Mouse (Mus musculus) G1E (cell line): ENCODE results near the gene Map2k3. TPM values are rescaled to one million over a fixed set of nuclear protein-coding genes. Genes with fewer than 3 reads are reported as not detected.

Experiments
- ATAC-seq: 2 replicates; pipeline ENCODE4 v1.8.0; 2016; ENCODE audit warnings: mild to moderate bottlenecking; ENCODE audit not compliant: insufficient number of reproducible peaks, poor library complexity, low FRiP score, severe bottlenecking; ENCODE audit errors: extremely low read depth
- DNase-seq: peaks from one replicate; pipeline ENCODE4 v3.0.0; 2012; ENCODE audit warnings: low spot score
- H3K27me3 ChIP-seq: 2 replicates; pipeline ENCODE4 v1.6.1; 2012; ENCODE audit warnings: mild to moderate bottlenecking, low read length, inconsistent platforms; ENCODE audit not compliant: insufficient read depth
- H3K36me3 ChIP-seq: replicated peaks from 2 replicates; pipeline ENCODE3; 2012; ENCODE audit warnings: mild to moderate bottlenecking, inconsistent platforms
- H3K4me1 ChIP-seq: 2 replicates; pipeline ENCODE4 v1.6.1; 2012; ENCODE audit warnings: low read depth, low read length, inconsistent platforms, mixed read lengths; ENCODE audit not compliant: insufficient read depth
- H3K4me3 ChIP-seq: 2 replicates; pipeline ENCODE4 v1.5.1; 2012; ENCODE audit warnings: low read depth, mild to moderate bottlenecking, inconsistent platforms, low read length, moderate library complexity, mixed read lengths
- H3K9me3 ChIP-seq: replicated peaks from 2 replicates; pipeline ENCODE4 v1.6.1; 2012; ENCODE audit warnings: inconsistent platforms
- CTCF ChIP-seq: IDR thresholded peaks from 2 replicates; pipeline ENCODE4 v1.5.1; 2012; ENCODE audit warnings: low read depth, low read length, inconsistent platforms, mixed read lengths
- GATA1 ChIP-seq: IDR thresholded peaks from 2 replicates; pipeline ENCODE4 v1.6.1; 2012; ENCODE audit warnings: borderline replicate concordance, low read length, inconsistent platforms, mixed read lengths
- GATA2 ChIP-seq: IDR thresholded peaks from 2 replicates; pipeline ENCODE4 v1.6.1; 2012; ENCODE audit warnings: low read depth, low read length, inconsistent platforms, borderline replicate concordance
- POLR2AphosphoS5 ChIP-seq: IDR thresholded peaks from 2 replicates; pipeline ENCODE4 v1.6.1; 2012; ENCODE audit warnings: low read depth, low read length, inconsistent platforms; ENCODE audit not compliant: insufficient replicate concordance
- TAL1 ChIP-seq: conservative IDR thresholded peaks from 2 replicates; pipeline ENCODE4 v1.6.1; 2012; ENCODE audit warnings: low read depth, low read length, inconsistent platforms, mixed read lengths
- polyA plus RNA-seq: library from polyadenylated mRNA; stranded (reverse); fragments of >175 nt; gene quantifications from 2 replicates; pipeline ENCODE4 v1.2.3, GENCODE M21; 2012
- total RNA-seq, 2 experiments: library from RNA; stranded (forward) in 1 of 2; stranded (reverse) in 1 of 2; fragments of 200-1000 nt in 1 of 2; fragments of >200 nt in 1 of 2; fragmentation: Nextera tagmentation in 1 of 2; gene quantifications; 2 replicates each; pipeline ENCODE4 v1.2.3; 2014 to 2017

Map2k3 gene
- total and polyA plus RNA-seq, 3 experiments = 30.6 to 189 (median 32.1) TPM

DNA sequence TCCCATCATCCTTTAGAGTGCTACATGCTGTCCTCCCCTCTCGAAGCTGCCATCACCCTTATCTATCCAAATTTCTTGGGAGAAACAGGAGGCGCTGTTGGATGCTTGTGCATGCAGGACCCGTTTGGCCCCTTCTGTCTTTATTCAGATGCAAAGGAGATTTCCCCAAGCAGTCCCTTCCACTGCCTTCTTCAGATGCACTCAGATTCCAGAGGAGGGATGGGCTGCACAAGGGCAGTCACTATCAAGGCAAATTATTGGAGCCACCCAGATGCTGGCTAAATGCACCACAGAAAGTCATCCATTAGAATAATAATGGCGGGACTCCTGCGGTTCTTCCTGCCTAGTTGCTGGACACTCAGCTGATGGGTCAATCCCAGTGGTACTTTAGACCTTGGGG lies 8.9 kb upstream of the Map2k3 start:
- no peak overlapping the region for H3K4me3 ChIP-seq
- TF ChIP-seq GATA2 (no peak), CTCF (no peak), POLR2AphosphoS5 (no peak), TAL1 (no peak), GATA1 (no peak)
- peaks cover 56% of the 10 kb centered on the region for H3K36me3 ChIP-seq
- H3K4me1 ChIP-seq = peaks cover 22% of the 10 kb centered on the region
- no peaks in the 10 kb centered on the region for H3K27me3 ChIP-seq
- no peaks in the 10 kb centered on the region for H3K9me3 ChIP-seq
- DNase-seq = no peak
- no peak for ATAC-seq

- Histone ChIP-seq H3K27me3 (no peaks in the 10 kb centered on the region), H3K4me3 (no peak overlapping the region), H3K4me1 (peaks cover 22% of the 10 kb centered on the region), H3K9me3 (no peaks in the 10 kb centered on the region), H3K36me3 (peaks cover 67% of the 10 kb centered on the region)
- TF ChIP-seq CTCF (no peak), GATA2 (no peak), GATA1 (no peak), TAL1 (no peak), POLR2AphosphoS5 (no peak)
- ATAC-seq (0 out of 2 replicates have a peak, but pooled peaks have one; percentile 15), DNase-seq (no peak)
Observed at GRCm38 (mm10) chr11:60924498-60924897, 7.3 kb upstream of the Map2k3 start.

DNA sequence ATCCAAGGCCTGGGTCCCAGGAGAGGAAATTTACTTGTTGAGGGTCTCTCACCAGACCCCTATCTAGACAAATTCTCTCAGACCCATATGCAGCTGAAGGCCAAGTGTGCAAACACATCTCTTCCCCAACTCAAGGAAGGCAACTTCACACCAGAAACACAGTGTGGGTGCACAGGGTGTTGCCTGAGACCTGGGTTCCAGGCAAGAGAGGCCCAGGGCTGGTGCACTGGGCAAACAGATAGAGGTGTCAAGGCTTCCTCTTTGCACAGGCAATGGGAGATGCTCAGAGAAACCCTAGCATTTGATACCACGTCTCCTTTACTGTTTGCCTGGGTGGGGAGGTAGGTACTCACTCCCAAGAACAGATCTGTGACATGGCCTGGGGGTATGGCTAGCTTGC lies 6.9 kb upstream of the Map2k3 start:
- Histone ChIP-seq H3K36me3 (peaks cover 67% of the 10 kb centered on the region), H3K4me1 (peaks cover 23% of the 10 kb centered on the region), H3K4me3 (no peak overlapping the region), H3K9me3 (no peaks in the 10 kb centered on the region), H3K27me3 (no peaks in the 10 kb centered on the region)
- no peak for TF ChIP-seq TAL1
- no peak for TF ChIP-seq GATA2
- no peak for TF ChIP-seq GATA1
- no peak for TF ChIP-seq POLR2AphosphoS5
- TF ChIP-seq CTCF = no peak
- ATAC-seq (no peak), DNase-seq (no peak)

DNA sequence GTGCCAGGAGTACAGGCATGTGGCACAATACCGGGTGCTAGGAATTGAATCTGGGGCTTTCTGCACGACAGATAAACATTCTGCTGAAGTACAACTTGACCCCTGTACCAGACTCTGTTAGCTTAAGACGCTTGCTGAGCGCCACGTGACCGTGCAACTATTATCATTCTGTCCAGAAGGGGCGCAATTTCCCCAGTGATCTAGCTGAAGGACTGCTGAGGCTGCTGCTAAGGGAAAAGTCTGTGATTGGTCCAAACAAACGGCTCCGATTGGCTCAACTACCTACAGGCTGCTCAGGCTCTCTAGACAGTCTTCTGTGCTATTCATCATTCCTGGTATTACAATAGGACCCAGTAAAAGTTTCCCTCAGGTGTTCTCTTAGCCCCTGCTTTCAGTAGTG lies 4.6 kb upstream of the Map2k3 start:
- Histone ChIP-seq H3K27me3 (no peaks in the 10 kb centered on the region), H3K4me1 (peaks cover 42% of the 10 kb centered on the region), H3K36me3 (peaks cover 56% of the 10 kb centered on the region), H3K9me3 (no peaks in the 10 kb centered on the region), H3K4me3 (no peak overlapping the region)
- ATAC-seq (peak; percentile 31; the same call in 1 of the 2 replicates), DNase-seq (peak; percentile 88)
- TF ChIP-seq GATA2 (no peak), CTCF (peak; percentile 78)

DNA sequence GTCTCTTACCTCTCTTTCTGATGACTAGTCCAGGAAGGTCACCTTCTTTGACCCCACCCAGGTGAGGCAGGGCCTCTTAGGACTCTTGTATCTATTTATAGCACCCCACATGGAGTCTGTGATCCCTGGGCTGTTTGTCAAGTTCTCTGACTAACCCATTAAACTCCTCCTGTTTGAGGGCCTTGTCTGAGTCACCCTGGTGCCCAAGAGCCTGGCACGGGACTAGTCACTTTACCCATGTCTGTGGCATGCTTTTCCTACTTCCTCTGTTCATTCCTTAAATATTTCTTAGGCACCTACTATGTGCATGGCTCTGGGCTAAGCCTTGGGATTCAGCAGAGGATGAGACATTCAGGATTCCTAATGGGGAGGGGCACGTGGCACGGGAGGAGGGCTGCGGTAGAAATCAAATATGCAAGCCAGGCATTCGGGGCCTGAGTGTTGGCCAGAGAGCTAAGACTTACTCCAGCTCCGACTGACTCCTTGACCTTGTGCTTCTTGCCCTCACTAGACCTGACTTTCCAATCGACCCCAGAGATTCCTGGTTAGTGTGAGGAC lies 1.0 kb upstream of the Map2k3 start:
- Histone ChIP-seq H3K4me3 (peak overlapping the region; percentile 91), H3K4me1 (peaks cover 66% of the 10 kb centered on the region)
- TF ChIP-seq GATA1 (no peak), POLR2AphosphoS5 (no peak), CTCF (no peak)

DNA sequence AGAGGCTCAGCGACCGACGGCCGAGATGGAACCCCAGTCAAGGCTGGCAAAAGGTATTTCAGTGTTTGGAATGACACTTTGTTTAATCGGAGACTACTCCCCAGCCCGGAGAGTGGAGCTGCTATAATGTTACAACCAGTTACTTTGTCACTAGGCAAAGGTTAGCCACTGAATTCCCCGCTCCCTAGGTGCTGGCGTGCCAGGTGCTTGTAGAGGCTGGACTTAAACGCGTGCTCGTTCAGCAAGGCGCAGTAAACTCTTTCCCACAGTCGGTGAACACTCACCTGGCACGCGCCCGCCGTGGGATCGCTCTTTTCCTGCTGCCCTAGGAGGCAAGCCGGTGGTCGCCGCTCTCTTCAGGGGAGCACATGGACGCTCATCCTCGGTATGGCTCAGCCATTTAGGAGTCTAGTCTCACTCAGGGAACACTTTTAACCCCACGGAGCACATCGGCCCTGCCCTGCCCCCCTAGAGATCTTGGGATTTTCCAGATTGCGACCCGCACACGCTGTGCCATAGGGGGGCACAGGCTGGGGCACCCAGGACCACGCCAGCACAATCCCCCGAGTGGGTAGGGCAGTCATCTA lies 458 bp upstream of the Map2k3 start:
- DNase-seq (peak; percentile 30), ATAC-seq (no peak)
- H3K36me3 ChIP-seq = peaks cover 57% of the 10 kb centered on the region
- no peak for TF ChIP-seq TAL1
- TF ChIP-seq GATA2 = no peak
- no peak for TF ChIP-seq CTCF
- TF ChIP-seq GATA1 = no peak
- TF ChIP-seq POLR2AphosphoS5 = no peak
- H3K9me3 ChIP-seq = no peaks in the 10 kb centered on the region
- no peaks in the 10 kb centered on the region for H3K27me3 ChIP-seq
- peaks cover 71% of the 10 kb centered on the region for H3K4me1 ChIP-seq
- peak overlapping the region; percentile 91 for H3K4me3 ChIP-seq

More for the DNA sequence above, 1.0 kb upstream of the Map2k3 start:
- Histone ChIP-seq H3K36me3 (peaks cover 56% of the 10 kb centered on the region), H3K27me3 (no peaks in the 10 kb centered on the region), H3K9me3 (no peaks in the 10 kb centered on the region)
- no peak for DNase-seq
- ATAC-seq = no peak

DNA sequence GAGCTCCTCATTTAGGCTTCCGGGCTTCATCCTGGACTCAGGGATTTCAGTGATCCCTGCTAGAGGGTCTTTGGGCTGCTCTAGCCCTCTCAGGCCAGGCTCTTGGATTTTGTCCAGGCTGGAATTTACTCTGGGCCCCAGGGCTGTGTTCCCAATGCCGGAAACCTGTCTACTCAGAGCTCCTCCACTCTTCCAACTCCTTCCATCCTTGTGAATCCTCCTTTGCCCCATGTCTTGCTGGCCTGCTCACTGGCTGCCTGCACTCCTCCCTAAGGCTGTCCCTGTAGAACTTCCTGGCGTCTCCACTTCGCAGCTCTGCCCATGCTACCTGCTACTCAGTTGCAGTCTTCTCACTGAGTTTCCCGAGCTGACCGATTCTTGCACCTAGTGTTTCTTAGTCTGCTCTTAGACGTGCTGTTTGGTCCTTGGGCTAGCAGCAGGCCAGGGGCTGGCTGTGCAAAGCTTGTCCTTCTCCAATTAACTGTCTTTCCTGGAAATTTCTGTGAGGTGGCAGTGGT lies 729 bp downstream of the Map2k3 start:
- Histone ChIP-seq H3K4me3 (peak overlapping the region; percentile 91), H3K27me3 (no peaks in the 10 kb centered on the region), H3K9me3 (no peaks in the 10 kb centered on the region), H3K36me3 (peaks cover 64% of the 10 kb centered on the region), H3K4me1 (peaks cover 71% of the 10 kb centered on the region)
- TF ChIP-seq CTCF (no peak), POLR2AphosphoS5 (no peak), GATA2 (no peak), TAL1 (no peak), GATA1 (no peak)
- ATAC-seq (no peak), DNase-seq (peak; percentile 32)
